Mouse (Mus musculus): ENCODE data around the gene Zfp958.

DNA sequence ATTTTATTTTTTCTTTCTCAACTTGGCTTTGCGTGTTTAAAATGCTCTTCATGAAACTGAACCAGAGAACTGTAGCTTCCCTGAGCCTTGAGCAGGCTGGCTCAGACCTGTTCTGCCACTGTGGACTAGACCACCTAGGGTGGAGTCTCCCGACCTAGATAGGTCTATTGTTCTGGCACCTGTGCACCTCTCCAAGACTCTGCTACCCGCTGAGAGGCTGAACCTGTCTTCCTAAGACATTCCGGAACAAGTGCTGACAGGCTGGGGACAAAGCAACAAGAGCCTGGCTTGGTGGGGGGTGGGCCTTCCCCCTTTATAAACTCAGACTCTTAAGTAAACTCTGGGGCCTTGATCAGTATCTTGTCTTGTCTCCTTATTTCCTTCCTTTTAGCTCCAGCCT, 26.6 kb upstream of the Zfp958 start:
- no peak for TF ChIP-seq CTCF (IDR thresholded peaks at IDR 0.05; ENCODE audit: control insufficient read depth, insufficient read depth, insufficient read length)
- TF ChIP-seq MYOG (IDR thresholded peaks at IDR 0.05; ENCODE audit: control insufficient read depth, extremely low read depth, insufficient read length), result no peak
- no peak for TF ChIP-seq USF1 (IDR thresholded peaks at IDR 0.05; ENCODE audit: low read depth)
- TF ChIP-seq CEBPB (IDR thresholded peaks at IDR 0.05; ENCODE audit: low read depth), result no peak
- no peak for TF ChIP-seq MAX (IDR thresholded peaks at IDR 0.05)
- TF ChIP-seq FOSL1 (IDR thresholded peaks at IDR 0.05; ENCODE audit: insufficient read depth, low read length, poor library complexity, severe bottlenecking), result no peak

Data from C2C12 (cell line).